Mouse (Mus musculus) thymus, adult 2 months (tissue): ENCODE results near the gene Fhit. TPM values are rescaled to one million over a fixed set of nuclear protein-coding genes. Genes with fewer than 3 reads are reported as not detected.

Experiments used
- DNase-seq: peaks from one replicate; pipeline ENCODE4 v3.0.0; 2021
- H3K27ac ChIP-seq: fragments of 200-500 bp; 2 replicates; pipeline ENCODE4 v1.5.1; 2012; ENCODE audit warnings: low read length, control low read depth; ENCODE audit not compliant: control insufficient read depth, insufficient read depth
- H3K27me3 ChIP-seq: fragments of 200-500 bp; 2 replicates; pipeline ENCODE4 v1.6.1; 2012; ENCODE audit warnings: mild to moderate bottlenecking, low read length, moderate library complexity, mixed read lengths; ENCODE audit not compliant: control insufficient read depth, insufficient read depth
- H3K36me3 ChIP-seq: fragments of 200-500 bp; 2 replicates; pipeline ENCODE4 v1.6.1; 2012; ENCODE audit warnings: mild to moderate bottlenecking, low read length, moderate library complexity; ENCODE audit not compliant: control insufficient read depth, insufficient read depth
- H3K4me1 ChIP-seq: fragments of 200-500 bp; replicated peaks from 2 replicates; pipeline ENCODE4 v1.6.1; 2012; ENCODE audit warnings: low read length; ENCODE audit not compliant: control insufficient read depth, insufficient read depth
- H3K4me3 ChIP-seq: fragments of 200-500 bp; 2 replicates; pipeline ENCODE4 v1.5.1; 2012; ENCODE audit warnings: mild to moderate bottlenecking, low read length, control low read depth, moderate library complexity; ENCODE audit not compliant: control insufficient read depth, insufficient read depth
- CTCF ChIP-seq: fragments of 200-500 bp; IDR thresholded peaks from 2 replicates; pipeline ENCODE4 v1.5.1; 2012; ENCODE audit warnings: mild to moderate bottlenecking, control low read depth, low read length, moderate library complexity, borderline replicate concordance; ENCODE audit not compliant: control insufficient read depth, poor library complexity, insufficient read depth; ENCODE audit errors: extremely low read depth
- POLR2A ChIP-seq: fragments of 200-500 bp; IDR thresholded peaks from 2 replicates; pipeline ENCODE4 v1.6.1; 2012; ENCODE audit warnings: mild to moderate bottlenecking, low read length, control low read depth, moderate library complexity; ENCODE audit not compliant: control insufficient read depth, poor library complexity, insufficient read depth; ENCODE audit errors: extremely low read depth
- WGBS: fragments of 180-500 bp; shearing (Covaris S2); methylation state at CpG from one replicate; pipeline ENCODE4 v1.1.7; 2018; 5-methylcytosine and 5-hydroxymethylcytosine counted together
- polyA plus RNA-seq: library from polyadenylated mRNA; depleted of rRNA; stranded (reverse); fragments of >200 nt; gene quantifications from 2 replicates; pipeline ENCODE4 v1.2.3, GENCODE M21; 2012

The Fhit gene
- polyA plus RNA-seq, 1 experiment: 5.4 TPM

DNA sequence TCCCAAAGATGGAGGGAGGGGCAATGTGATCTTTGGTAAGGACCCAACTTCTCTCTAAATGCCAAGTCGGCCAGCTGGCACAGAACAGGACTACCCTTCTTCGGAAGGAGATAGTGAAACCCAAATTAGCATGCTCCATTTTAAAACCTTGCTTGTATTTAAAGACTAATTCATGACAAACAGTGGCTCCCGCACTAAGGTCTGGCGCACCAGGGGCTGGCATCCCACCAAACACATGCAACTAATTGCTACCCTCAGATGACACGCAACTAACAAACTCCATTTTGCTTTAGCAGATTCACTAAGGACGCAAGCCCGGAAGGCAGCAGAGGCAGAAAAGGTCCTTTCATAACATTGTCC lies 449.3 kb downstream of the Fhit start:
- Histone ChIP-seq H3K27me3 (no peaks in the 10 kb centered on the region), H3K4me1 (no peaks in the 10 kb centered on the region), H3K27ac (no peak overlapping the region), H3K36me3 (no peaks in the 10 kb centered on the region), H3K4me3 (no peak overlapping the region)
- DNase-seq: no peak
- WGBS: 96% methylated on average over 7 of the region's 7 CpGs
- no peak for TF ChIP-seq POLR2A
- no peak for TF ChIP-seq CTCF

DNA sequence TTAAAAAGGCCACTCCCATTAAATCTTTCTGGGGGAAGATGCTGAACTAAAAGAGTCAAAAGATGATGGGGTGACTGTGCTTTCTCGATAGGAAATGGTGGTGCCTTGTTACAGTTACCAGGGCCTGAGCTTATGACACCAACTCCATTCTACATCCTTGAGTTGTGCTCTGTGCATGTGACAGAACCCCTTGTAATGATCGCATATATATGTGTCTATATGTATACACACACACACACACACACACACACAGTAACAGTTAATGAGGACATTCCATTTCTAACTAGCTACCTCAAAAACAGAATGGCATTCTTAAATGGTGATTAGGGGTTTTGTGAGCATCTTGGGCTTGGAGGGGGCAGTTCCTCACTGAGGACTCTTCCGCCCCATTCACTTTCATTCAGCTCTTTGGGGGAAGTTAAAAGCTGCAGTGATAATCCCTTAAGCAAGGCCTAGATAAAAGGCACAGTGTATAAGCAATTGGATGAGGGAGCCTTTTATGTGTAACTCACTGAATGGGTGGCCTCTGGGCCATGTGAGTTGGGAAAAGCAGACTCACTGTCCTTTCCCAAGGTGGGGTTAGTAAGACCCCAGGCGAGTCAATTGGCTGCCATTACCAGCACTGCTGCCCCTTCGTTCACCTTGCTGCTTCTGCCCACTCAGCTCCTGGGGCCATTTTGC lies 449.9 kb downstream of the Fhit start:
- H3K36me3 ChIP-seq: no peaks in the 10 kb centered on the region
- no peak overlapping the region for H3K27ac ChIP-seq
- TF ChIP-seq POLR2A: no peak
- no peak for TF ChIP-seq CTCF
- H3K4me3 ChIP-seq: no peak overlapping the region
- H3K27me3 ChIP-seq: no peaks in the 10 kb centered on the region
- DNase-seq: no peak
- 94% methylated on average over 5 of the region's 5 CpGs for WGBS
- no peaks in the 10 kb centered on the region for H3K4me1 ChIP-seq

DNA sequence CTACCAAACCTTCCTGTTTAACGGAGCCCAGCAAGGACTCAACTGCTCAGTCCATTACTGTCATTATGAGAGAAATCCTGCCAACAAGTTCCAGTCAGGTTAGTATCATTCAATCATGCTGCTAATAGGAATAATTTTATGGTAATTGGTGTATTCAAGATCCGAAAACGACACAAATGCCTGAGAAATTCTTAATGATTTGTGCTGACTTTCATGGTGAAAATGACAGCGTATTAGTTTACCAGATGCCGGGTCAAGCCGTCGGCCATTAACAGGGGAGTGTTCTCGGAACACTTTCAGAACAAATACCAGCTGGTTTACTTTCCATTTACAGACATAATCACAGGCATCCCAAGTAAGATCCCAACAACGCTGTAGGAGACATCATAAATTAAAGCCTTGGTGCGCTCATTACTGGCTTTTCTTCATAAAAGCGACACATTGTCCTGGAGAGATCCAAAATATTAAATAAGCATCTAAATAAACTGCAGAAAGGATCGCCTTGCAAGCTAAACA lies 451.0 kb downstream of the Fhit start:
- 96% methylated on average over 12 of the region's 12 CpGs for WGBS

DNA sequence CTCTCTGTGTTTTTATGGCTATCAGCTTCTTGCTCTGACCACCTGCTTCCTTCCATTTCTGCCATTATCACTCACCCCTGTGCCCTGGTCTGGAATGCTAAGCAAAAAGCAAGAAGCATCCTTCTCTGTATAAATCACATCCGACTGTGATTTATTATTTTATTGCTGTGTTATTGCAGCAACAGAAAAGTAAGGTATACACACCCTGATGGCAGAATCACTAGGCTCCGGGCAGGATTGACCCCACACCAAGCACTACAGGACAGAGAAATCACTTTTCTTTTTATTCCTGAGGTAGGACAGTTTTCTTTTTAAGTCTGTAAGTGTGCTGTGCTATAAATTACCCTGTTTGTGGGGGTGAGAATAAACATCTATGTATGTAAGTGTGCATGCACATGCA lies 460.1 kb downstream of the Fhit start:
- no peaks in the 10 kb centered on the region for H3K36me3 ChIP-seq

More for the DNA sequence above, 451.0 kb downstream of the Fhit start:
- TF ChIP-seq CTCF (no peak), POLR2A (no peak)
- H3K27me3 ChIP-seq: no peaks in the 10 kb centered on the region
- no peak overlapping the region for H3K4me3 ChIP-seq
- H3K36me3 ChIP-seq: no peaks in the 10 kb centered on the region
- H3K4me1 ChIP-seq: no peaks in the 10 kb centered on the region
- no peak overlapping the region for H3K27ac ChIP-seq
- DNase-seq: no peak

DNA sequence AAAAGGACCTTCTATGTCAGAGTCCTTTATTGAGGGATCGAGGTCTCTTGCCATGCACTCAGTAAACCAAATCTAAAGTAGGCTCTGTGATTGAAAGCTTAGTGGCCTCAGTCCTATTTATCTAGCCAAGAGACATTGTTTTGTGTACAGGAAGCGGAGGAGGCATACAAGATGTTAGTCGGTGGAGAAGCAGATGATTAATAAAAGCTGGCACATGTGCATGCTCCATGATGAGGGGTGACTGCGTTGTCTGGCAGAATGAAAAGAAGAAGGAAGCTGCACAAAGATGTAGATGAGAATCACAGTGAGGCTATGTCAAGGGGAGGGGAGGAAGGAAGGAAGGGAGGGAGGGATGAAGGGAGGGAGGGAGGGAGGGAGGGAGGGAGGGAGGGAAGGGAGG lies 481.8 kb downstream of the Fhit start:
- WGBS: 55% methylated on average over 4 of the region's 4 CpGs
- DNase-seq: no peak
- H3K4me1 ChIP-seq: no peaks in the 10 kb centered on the region
- no peak overlapping the region for H3K27ac ChIP-seq
- no peak overlapping the region for H3K4me3 ChIP-seq
- no peaks in the 10 kb centered on the region for H3K36me3 ChIP-seq
- TF ChIP-seq POLR2A: no peak
- TF ChIP-seq CTCF: no peak
- no peaks in the 10 kb centered on the region for H3K27me3 ChIP-seq

More for the DNA sequence above, 460.1 kb downstream of the Fhit start:
- WGBS: 73% methylated on average over 2 of the region's 2 CpGs
- TF ChIP-seq POLR2A: no peak
- TF ChIP-seq CTCF: no peak
- no peaks in the 10 kb centered on the region for H3K4me1 ChIP-seq
- H3K27me3 ChIP-seq: no peaks in the 10 kb centered on the region
- no peak overlapping the region for H3K4me3 ChIP-seq
- H3K27ac ChIP-seq: no peak overlapping the region
- DNase-seq: no peak

DNA sequence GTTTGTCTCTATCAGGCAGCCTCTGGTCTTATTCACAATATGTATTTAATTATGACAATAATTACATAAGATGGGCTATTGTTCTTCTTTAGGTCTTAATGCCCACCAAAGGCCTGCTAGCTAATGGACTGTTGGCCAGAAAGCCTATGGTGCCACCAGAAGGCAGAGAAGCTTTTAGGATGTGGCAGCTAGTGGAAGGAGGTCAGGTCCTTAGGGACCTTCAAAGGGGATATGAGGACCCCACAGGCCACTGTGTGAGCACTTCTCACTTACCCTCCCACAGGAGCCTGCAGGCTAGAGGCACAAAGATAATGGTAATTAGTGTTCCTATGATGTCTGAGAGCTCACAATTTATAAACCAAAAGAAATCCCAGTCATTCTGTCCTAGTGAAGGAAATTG lies 482.2 kb downstream of the Fhit start:
- no peaks in the 10 kb centered on the region for H3K36me3 ChIP-seq
- H3K27ac ChIP-seq: no peak overlapping the region
- no peaks in the 10 kb centered on the region for H3K27me3 ChIP-seq
- no peaks in the 10 kb centered on the region for H3K4me1 ChIP-seq
- H3K4me3 ChIP-seq: no peak overlapping the region
- TF ChIP-seq CTCF (no peak), POLR2A (no peak)
- DNase-seq: no peak

DNA sequence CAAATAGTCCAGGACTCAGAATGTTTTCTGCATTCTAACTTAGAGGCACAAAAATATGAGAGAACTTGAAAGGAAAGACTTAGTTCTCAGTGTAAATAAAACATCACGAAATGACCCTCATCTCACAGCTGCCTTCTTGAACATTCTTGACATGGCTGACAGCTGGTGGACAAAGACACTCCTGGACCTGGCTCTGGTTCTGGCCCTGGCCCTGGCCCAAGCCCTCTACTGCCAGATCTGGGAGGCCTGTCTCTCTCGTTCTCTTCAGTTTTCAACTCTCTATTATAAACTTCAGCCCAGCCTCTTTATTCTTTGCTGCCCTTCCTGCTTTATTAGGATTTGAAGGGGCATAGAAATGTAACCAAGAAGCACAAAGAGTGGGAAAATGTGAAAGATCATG lies 484.2 kb downstream of the Fhit start:
- no peak for DNase-seq
- H3K4me1 ChIP-seq: no peaks in the 10 kb centered on the region

More for the DNA sequence above, 484.2 kb downstream of the Fhit start:
- H3K36me3 ChIP-seq: no peaks in the 10 kb centered on the region
- 83% methylated on average over 2 of the region's 2 CpGs for WGBS
- no peak overlapping the region for H3K4me3 ChIP-seq
- no peak overlapping the region for H3K27ac ChIP-seq
- TF ChIP-seq POLR2A: no peak
- TF ChIP-seq CTCF: no peak
- no peaks in the 10 kb centered on the region for H3K27me3 ChIP-seq
